In genomic region chr9:42846139-42846538, GRCm38 (mm10) we compare ENCODE assay signal across 25 mouse cellular contexts.
"Had no signal": no experiment of that assay in that cellular context is flagged by ENCODE, and none has a peak within 500 bp of the region (broad histone marks: within the 10 kb centered on the region; RNA-seq: fewer than 3 reads in every experiment).

No protein-coding gene starts in this region.

- H3K4me1 ChIP-seq: liver, embryonic 12.5 days had no signal

- H3K27me3 ChIP-seq: hindbrain, embryonic 15.5 days; kidney, embryonic 15.5 days; limb, embryonic 13.5 days had no signal

- DNase-seq: gastrocnemius, adult 2 months; gastrocnemius, postnatal 10 days; gastrocnemius, postnatal 25 days; heart, adult 11 months; heart, postnatal 10 days; heart, postnatal 4 days; kidney, adult 11 months; kidney, adult 2 months; kidney, adult 9 months; kidney, postnatal 14 days; kidney, postnatal 36 days; left cerebral cortex, postnatal 4 days had no signal

- H3K36me3 ChIP-seq: heart, embryonic 10.5 days; heart, embryonic 12.5 days; hindbrain, embryonic 10.5 days; hindbrain, embryonic 13.5 days; hindbrain, embryonic 15.5 days; kidney, embryonic 15.5 days; limb, embryonic 13.5 days; limb, embryonic 15.5 days; liver, embryonic 12.5 days had no signal

- H3K4me3 ChIP-seq: gastrocnemius, adult 2 months; heart, embryonic 10.5 days; heart, embryonic 12.5 days; hindbrain, embryonic 10.5 days; hindbrain, embryonic 13.5 days; hindbrain, embryonic 15.5 days; kidney, embryonic 15.5 days; limb, embryonic 13.5 days; limb, embryonic 15.5 days; liver, embryonic 12.5 days had no signal

- ATAC-seq: hindbrain, postnatal 0 days; intestine, embryonic 16.5 days; liver, embryonic 12.5 days had no signal

- H3K9ac ChIP-seq: heart, embryonic 12.5 days; hindbrain, embryonic 13.5 days; hindbrain, embryonic 15.5 days; kidney, embryonic 15.5 days; limb, embryonic 13.5 days; limb, embryonic 15.5 days; liver, embryonic 12.5 days; liver, embryonic 14.5 days had no signal

- H3K27ac ChIP-seq: gastrocnemius, adult 2 months; heart, embryonic 10.5 days; hindbrain, embryonic 10.5 days; hindbrain, embryonic 13.5 days; hindbrain, embryonic 15.5 days; hindbrain, postnatal 0 days; kidney, embryonic 15.5 days; kidney, postnatal 0 days; limb, embryonic 13.5 days; limb, embryonic 15.5 days; liver, embryonic 12.5 days; liver, embryonic 14.5 days had no signal
